Mouse (Mus musculus) kidney, adult 2 months (tissue): ENCODE measurements at regions not wholly inside any gene's neighbourhood (a gene's known extent, or its start where the extent isn't known, plus 50 kb on each side); places are given as distances from the start of the nearest gene placed in this dataset.

Source experiments
- CTCF ChIP-seq: fragments of 200-500 bp; conservative IDR thresholded peaks from 2 replicates; pipeline ENCODE4 v1.5.1; 2011; ENCODE audit warnings: low read depth, mild to moderate bottlenecking, control low read depth, low read length, moderate library complexity, mixed read lengths; ENCODE audit not compliant: insufficient read depth, insufficient read length
- POLR2A ChIP-seq: fragments of 200-500 bp; IDR thresholded peaks from one replicate; pipeline ENCODE4 v1.6.1; 2011; ENCODE audit warnings: low read depth, low read length, control low read depth

DNA sequence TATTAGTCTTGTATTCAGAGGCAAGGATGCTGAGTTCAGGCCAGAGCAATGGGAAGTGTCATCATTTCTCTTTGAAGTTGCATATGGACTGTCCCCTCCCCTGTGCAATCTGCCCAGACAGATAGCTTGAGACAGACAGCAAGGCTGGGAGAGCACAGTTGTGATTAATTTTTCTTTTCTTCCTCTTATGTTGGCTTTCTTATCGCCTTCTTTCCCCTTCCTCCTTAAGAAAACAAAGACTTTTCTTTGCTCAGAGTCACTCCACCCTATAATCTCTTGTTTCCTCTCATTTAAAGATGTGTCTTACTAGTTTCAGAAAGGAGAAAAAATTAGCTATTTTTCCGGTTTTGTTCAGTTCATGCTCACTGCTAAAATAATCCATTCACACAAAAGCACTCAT, 157.0 kb downstream of the Trib2 start:
- no peak for TF ChIP-seq CTCF
- TF ChIP-seq POLR2A, result no peak
